Mouse (Mus musculus) effector memory CD4-positive, alpha-beta T cell, adult 5 months (primary cell): Measurements from ENCODE around the gene Fgd1. TPM values are rescaled to one million over a fixed set of nuclear protein-coding genes. Genes with fewer than 3 reads are reported as not detected.

ENCODE experiments used
- polyA plus RNA-seq: library from polyadenylated mRNA; unstranded; fragments of 100-300 nt; shearing (Covaris generic); gene quantifications from one replicate; pipeline ENCODE4 v1.2.1, GENCODE M21; 2017

The Fgd1 gene
- 0.21 TPM for polyA plus RNA-seq

DNA sequence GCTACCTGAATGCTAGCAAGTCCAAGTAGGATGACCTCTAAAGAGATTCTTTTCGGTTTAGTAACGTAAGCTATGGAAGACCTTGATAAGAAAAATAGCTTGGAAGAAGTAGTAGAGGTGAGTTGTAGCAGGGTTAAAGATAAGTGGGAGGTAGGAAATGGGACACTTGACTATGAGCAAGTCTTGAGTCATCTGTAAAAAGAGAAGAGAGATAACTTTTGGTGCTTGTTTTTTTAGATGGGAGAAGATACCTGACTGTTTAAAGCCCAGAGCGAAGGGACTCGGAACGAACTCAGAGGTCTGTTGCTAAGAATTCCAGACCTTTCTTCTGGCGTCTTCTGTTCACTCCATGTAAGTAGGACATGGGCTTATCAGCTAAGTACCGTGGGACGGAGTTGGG lies at the start of gene Fgd1:
Gene Fgd1, plus strand, starts transcription at position 301 of the 400 bp plus-strand sequence.

GRCm38 (mm10) chrX:151016938-151017877 lies 28.7 kb upstream of the Fgd1 start, which contains the start of gene Gnl3l:
TSS of gene Gnl3l (minus strand) at chrX:151017322.

GRCm38 (mm10) chrX:151096171-151097058 lies 50.5 kb downstream of the Fgd1 start, which contains the start of gene Tsr2:
TSS of gene Tsr2 (minus strand) at chrX:151096543.

Other genes starting within 250 kb of the Fgd1 start
- gene Maged2, start 231.8 kb upstream of the Fgd1 start, polyA plus RNA-seq = 3.3 TPM
- gene Gnl3l, start 28.8 kb upstream of the Fgd1 start, polyA plus RNA-seq = 31.3 TPM
- gene Tsr2, start 50.4 kb downstream of the Fgd1 start, polyA plus RNA-seq = 34.7 TPM
- gene Wnk3, start 151.9 kb downstream of the Fgd1 start, polyA plus RNA-seq = not detected